Comparison of ENCODE assay signal across 14 mouse cellular contexts in the genomic region with DNA sequence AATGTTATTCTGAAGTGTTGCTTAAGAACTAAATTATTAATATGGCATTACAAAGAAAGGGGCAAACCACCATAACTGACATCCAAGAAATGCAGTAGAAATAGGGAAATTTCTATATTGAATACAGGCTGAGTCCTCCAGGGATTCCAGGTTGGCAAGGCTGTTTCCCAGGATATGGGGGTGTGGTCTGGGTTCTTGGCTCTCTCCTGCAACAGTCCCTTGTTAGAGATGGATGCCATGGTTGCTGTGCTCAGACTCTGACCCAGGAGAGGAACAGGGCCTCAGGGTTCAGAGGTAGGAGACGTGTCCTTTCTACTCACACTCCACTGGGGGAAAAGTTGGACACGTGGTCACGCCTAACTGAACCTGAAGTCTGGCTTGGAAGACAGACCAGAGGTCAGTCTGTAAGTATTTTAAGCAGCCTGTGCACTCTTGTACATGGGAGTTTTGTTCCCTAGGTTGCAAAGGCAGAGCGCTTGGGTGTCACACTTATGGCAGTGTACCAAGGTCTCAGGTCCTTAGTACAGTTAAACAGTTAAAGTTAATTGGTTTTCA. TPM values are rescaled to one million over a fixed set of nuclear protein-coding genes. Genes with fewer than 3 reads are reported as not detected.
A peak's percentile ranks its signal among the peaks of the same experiment; 100 is the strongest.
DNase-seq lines count a peak whose midpoint lies in the region; ATAC-seq and TF ChIP-seq lines count a peak whose summit lies in the region.
"Had no signal": no experiment of that assay in that cellular context is flagged by ENCODE, and none has a peak within 500 bp of the region (broad histone marks: within the 10 kb centered on the region; RNA-seq: fewer than 3 reads in every experiment).

No protein-coding gene starts in this region.

- 0 out of 2 replicates have a peak, but pooled peaks cover 1% of the 10 kb centered on the region for H3K79me2 ChIP-seq in heart, adult 2 months (replicated peaks; ENCODE audit: control insufficient read depth, insufficient read depth, low read length)

- no peak for TF ChIP-seq CTCF in heart, adult 2 months (IDR thresholded peaks at IDR 0.05)
- TF ChIP-seq CTCF in heart, postnatal 0 days (IDR thresholded peaks at IDR 0.05; ENCODE audit: low read depth): no peak
- TF ChIP-seq CTCF in kidney, postnatal 0 days (IDR thresholded peaks at IDR 0.05; ENCODE audit: low read depth): no peak

- no peak overlapping the region for H3K4me2 ChIP-seq in kidney, embryonic 14.5 days (replicated peaks; ENCODE audit: low read depth, low read length)
- H3K4me2 ChIP-seq in heart, postnatal 0 days (ENCODE audit: low read depth, low read length): peak overlapping the region; percentile 26; the same call in 1 of the 2 replicates
- H3K4me2 ChIP-seq in kidney, postnatal 0 days (ENCODE audit: low read length): no peak overlapping the region
- H3K4me2 ChIP-seq: embryonic facial prominence, embryonic 13.5 days; intestine, embryonic 15.5 days had no signal

- H3K27me3 ChIP-seq in heart, adult 2 months (ENCODE audit: control insufficient read depth, insufficient read depth, low read length): no peaks in the 10 kb centered on the region
- no peaks in the 10 kb centered on the region for H3K27me3 ChIP-seq in kidney, embryonic 14.5 days (ENCODE audit: control insufficient read depth, insufficient read depth, low read length)
- no peaks in the 10 kb centered on the region for H3K27me3 ChIP-seq in heart, postnatal 0 days (ENCODE audit: control insufficient read depth, insufficient read depth, low read length)
- H3K27me3 ChIP-seq in kidney, postnatal 0 days (ENCODE audit: insufficient read depth, low read length): no peaks in the 10 kb centered on the region
- H3K27me3 ChIP-seq: embryonic facial prominence, embryonic 13.5 days; intestine, embryonic 15.5 days had no signal

- H3K27ac ChIP-seq in heart, adult 2 months: peak overlapping the region; percentile 68
- no peak overlapping the region for H3K27ac ChIP-seq in kidney, embryonic 14.5 days (ENCODE audit: low read depth, low read length)
- peak overlapping the region; percentile 83 for H3K27ac ChIP-seq in heart, postnatal 0 days (ENCODE audit: low read depth)
- no peak overlapping the region for H3K27ac ChIP-seq in kidney, postnatal 0 days
- H3K27ac ChIP-seq: embryonic facial prominence, embryonic 13.5 days; forebrain, embryonic 10.5 days; intestine, embryonic 15.5 days; macrophage had no signal

- 73% methylated on average over 4 of the region's 4 CpGs for WGBS in heart, adult 2 months
- 72% methylated on average over 4 of the region's 4 CpGs for WGBS in kidney, embryonic 14.5 days
- WGBS in heart, postnatal 0 days: 69% methylated on average over 4 of the region's 4 CpGs
- WGBS in kidney, postnatal 0 days: 68% methylated on average over 4 of the region's 4 CpGs

- intact Hi-C loops in heart, adult 2 months (cut with DNase I): no loop called here
- intact Hi-C loops in heart, postnatal 14 days (cut with DNase I): loop anchor here (5.0 kb wide), 1 partner anchor 39 kb away; no protein-coding TSS in a partner anchor

- peak in 1 of 2 experiments; percentile 21 for DNase-seq in heart, adult 2 months
- DNase-seq in heart, postnatal 14 days: no peak
- DNase-seq in kidney, adult 11 months: peak; percentile 91
- no peak for DNase-seq in heart, postnatal 0 days (ENCODE audit: low spot score)
- DNase-seq in kidney, postnatal 0 days (ENCODE audit: low spot score): no peak
- DNase-seq in gastrocnemius, postnatal 4 days (ENCODE audit: low spot score in 2 of 2): no peak
- DNase-seq in left cerebral cortex, adult 18-20 months (ENCODE audit: low spot score in 2 of 2): no peak
- DNase-seq: B cell, adult 2 months; gastrocnemius, postnatal 36 days had no signal

- H3K9me3 ChIP-seq in kidney, embryonic 14.5 days (ENCODE audit: control insufficient read depth, low read length): no peaks in the 10 kb centered on the region
- no peaks in the 10 kb centered on the region for H3K9me3 ChIP-seq in heart, postnatal 0 days (replicated peaks; ENCODE audit: control insufficient read depth, low read length)
- H3K9me3 ChIP-seq in kidney, postnatal 0 days (replicated peaks; ENCODE audit: low read length): no peaks in the 10 kb centered on the region
- H3K9me3 ChIP-seq: embryonic facial prominence, embryonic 13.5 days; forebrain, embryonic 10.5 days; intestine, embryonic 15.5 days had no signal

- TF ChIP-seq POLR2A in heart, adult 2 months (IDR thresholded peaks at IDR 0.05; ENCODE audit: insufficient read depth, low read depth, low read length): no peak

- peaks cover 4% of the 10 kb centered on the region; the same call in 1 of the 2 replicates for H3K36me3 ChIP-seq in heart, adult 2 months (ENCODE audit: control insufficient read depth, insufficient read depth, low read length)
- peaks cover 7% of the 10 kb centered on the region for H3K36me3 ChIP-seq in kidney, embryonic 14.5 days (ENCODE audit: control insufficient read depth, insufficient read depth, low read length)
- no peaks in the 10 kb centered on the region; the same call in 1 of the 2 replicates for H3K36me3 ChIP-seq in heart, postnatal 0 days (replicated peaks; ENCODE audit: control insufficient read depth, insufficient read depth, low read length)
- H3K36me3 ChIP-seq in kidney, postnatal 0 days (ENCODE audit: insufficient read depth, low read length): 0 out of 2 replicates have a peak, but pooled peaks cover 3% of the 10 kb centered on the region
- H3K36me3 ChIP-seq: intestine, embryonic 15.5 days had no signal

- no peak for ATAC-seq in kidney, embryonic 14.5 days (ENCODE audit: low FRiP score, low TSS enrichment)
- ATAC-seq in heart, postnatal 0 days (ENCODE audit: insufficient read depth, low read depth): peak; percentile 45
- ATAC-seq in kidney, postnatal 0 days (replicated peaks; ENCODE audit: low FRiP score, low read depth): peak; percentile 61
- ATAC-seq: intestine, embryonic 15.5 days had no signal

- H3K4me1 ChIP-seq in heart, adult 2 months (ENCODE audit: control insufficient read depth, insufficient read depth, low read length): peaks cover 6% of the 10 kb centered on the region
- peaks cover 7% of the 10 kb centered on the region for H3K4me1 ChIP-seq in kidney, embryonic 14.5 days (ENCODE audit: control insufficient read depth, insufficient read depth, low read length)
- H3K4me1 ChIP-seq in heart, postnatal 0 days (ENCODE audit: control insufficient read depth, insufficient read depth): peaks cover 26% of the 10 kb centered on the region
- no peaks in the 10 kb centered on the region for H3K4me1 ChIP-seq in kidney, postnatal 0 days (replicated peaks; ENCODE audit: insufficient read depth, low read length)

- no peak for TF ChIP-seq EP300 in heart, adult 2 months (IDR thresholded peaks at IDR 0.05; ENCODE audit: insufficient read depth, low read depth, low read length)
- TF ChIP-seq EP300 in heart, postnatal 0 days (IDR thresholded peaks at IDR 0.05; ENCODE audit: low read depth): no peak

- H3K4me3 ChIP-seq in heart, adult 2 months: no peak overlapping the region
- no peak overlapping the region for H3K4me3 ChIP-seq in kidney, embryonic 14.5 days (ENCODE audit: low read length)
- H3K4me3 ChIP-seq in heart, postnatal 0 days (ENCODE audit: low read depth, low read length): no peak overlapping the region
- no peak overlapping the region for H3K4me3 ChIP-seq in kidney, postnatal 0 days (replicated peaks; ENCODE audit: low read depth, low read length)
- H3K4me3 ChIP-seq: embryonic facial prominence, embryonic 13.5 days; forebrain, embryonic 10.5 days; intestine, embryonic 15.5 days had no signal

- H3K9ac ChIP-seq in heart, adult 2 months (ENCODE audit: low read depth, low read length): no peak overlapping the region
- H3K9ac ChIP-seq in kidney, embryonic 14.5 days (ENCODE audit: low read depth, low read length): no peak overlapping the region
- no peak overlapping the region for H3K9ac ChIP-seq in heart, postnatal 0 days (replicated peaks; ENCODE audit: low read depth, low read length)
- H3K9ac ChIP-seq in kidney, postnatal 0 days (ENCODE audit: low read depth, low read length): no peak overlapping the region
- H3K9ac ChIP-seq: embryonic facial prominence, embryonic 13.5 days; intestine, embryonic 15.5 days had no signal

RNA-seq across cellular contexts. Expression of gene Chsy1, which starts 48.6 kb away (rescaled TPM):
- 10 to 100 TPM; 12.3 to 13.4 TPM for total RNA-seq in heart, adult 2 months (2021)
- polyA plus RNA-seq in heart, adult 2 months (2012; rRNA removed): 4.8 and 7.5 TPM in 2 replicates
- 10 to 100 TPM; 20.2 to 21.5 TPM for total RNA-seq in heart, postnatal 14 days (2021)
- polyA plus RNA-seq in kidney, embryonic 14.5 days (2014; fragmentation: Nextera tagmentation; extraction: Ambion mirVana): 26.0 and 29.7 TPM in 2 replicates
- 37.8 and 43.4 TPM in 2 replicates for total RNA-seq in heart, postnatal 0 days (2014; rRNA removed; ENCODE audit: low replicate concordance)
- 8.9 and 9.6 TPM in 2 replicates for polyA plus RNA-seq in heart, postnatal 0 days (2015; fragmentation: Nextera tagmentation; extraction: Ambion mirVana)
- polyA plus RNA-seq in kidney, postnatal 0 days (2015; fragmentation: Nextera tagmentation; extraction: Ambion mirVana): 12.0 and 12.2 TPM in 2 replicates
- 10 to 100 TPM; 32.0 to 35.9 TPM for total RNA-seq in gastrocnemius, postnatal 4 days (2021)
- 10 to 100 TPM; 15.6 to 17.4 TPM for total RNA-seq in left cerebral cortex, adult 18-20 months (2021)

Comparison
In these comparisons a context has a peak if more than half of its experiments do, and no peak if none do; other contexts are left out.
1. H3K27ac ChIP-seq: peak in heart, adult 2 months (single experiment) and heart, postnatal 0 days (single experiment); none in kidney, embryonic 14.5 days (single experiment) and kidney, postnatal 0 days (single experiment).